26 mouse cellular contexts compared by ENCODE assay signal in genomic region chr13:58001792-58002191, GRCm38 (mm10).
"Had no signal": no experiment of that assay in that cellular context is flagged by ENCODE, and none has a peak within 500 bp of the region (broad histone marks: within the 10 kb centered on the region; RNA-seq: fewer than 3 reads in every experiment).

No protein-coding gene starts in this region.

- H3K4me1 ChIP-seq: hindbrain, embryonic 13.5 days; hindbrain, embryonic 15.5 days; liver, embryonic 13.5 days had no signal

- H3K4me3 ChIP-seq: heart, adult 2 months; heart, embryonic 10.5 days; heart, embryonic 12.5 days; heart, embryonic 15.5 days; hindbrain, embryonic 13.5 days; hindbrain, embryonic 15.5 days; kidney, embryonic 15.5 days; layer of hippocampus, adult 2 months; left cerebral cortex, adult 2 months; limb, embryonic 10.5 days; limb, embryonic 12.5 days; liver, embryonic 13.5 days had no signal

- H3K27me3 ChIP-seq: heart, embryonic 12.5 days; heart, embryonic 15.5 days; hindbrain, embryonic 13.5 days; hindbrain, embryonic 15.5 days; liver, embryonic 13.5 days had no signal

- H3K4me2 ChIP-seq: heart, embryonic 12.5 days; heart, embryonic 15.5 days; hindbrain, embryonic 13.5 days; hindbrain, embryonic 15.5 days; kidney, embryonic 15.5 days; limb, embryonic 12.5 days; liver, embryonic 11.5 days; liver, embryonic 13.5 days had no signal

- H3K36me3 ChIP-seq: heart, embryonic 10.5 days; heart, embryonic 15.5 days; liver, embryonic 13.5 days had no signal

- DNase-seq: gastrocnemius, postnatal 14 days; gastrocnemius, postnatal 36 days; heart, adult 11 months; heart, adult 2 months; heart, postnatal 14 days; heart, postnatal 36 days; kidney, adult 11 months; kidney, adult 2 months; kidney, adult 9 months; kidney, postnatal 14 days; kidney, postnatal 4 days; liver; liver, embryonic 13.5 days had no signal

- H3K27ac ChIP-seq: heart, adult 2 months; heart, embryonic 15.5 days; hindbrain, embryonic 13.5 days; hindbrain, embryonic 15.5 days; hindbrain, postnatal 0 days; kidney, embryonic 15.5 days; kidney, postnatal 0 days; layer of hippocampus, adult 2 months; left cerebral cortex, adult 2 months; limb, embryonic 12.5 days; liver, embryonic 13.5 days had no signal

- H3K9ac ChIP-seq: heart, embryonic 12.5 days; heart, embryonic 15.5 days; hindbrain, embryonic 13.5 days; hindbrain, embryonic 15.5 days; kidney, embryonic 15.5 days; limb, embryonic 12.5 days; liver, embryonic 13.5 days had no signal

- H3K9me3 ChIP-seq: heart, embryonic 10.5 days; heart, embryonic 12.5 days; heart, embryonic 15.5 days; hindbrain, embryonic 13.5 days; hindbrain, embryonic 15.5 days; kidney, embryonic 15.5 days; limb, embryonic 10.5 days; limb, embryonic 12.5 days; liver, embryonic 13.5 days had no signal
